Mouse (Mus musculus): ENCODE measurements around the gene Nhlrc4. TPM values are rescaled to one million over a fixed set of nuclear protein-coding genes. Genes with fewer than 3 reads are reported as not detected.

The Nhlrc4 gene
- polyA plus RNA-seq, 1 experiment from 2014 or later = 0.72 TPM

- Histone ChIP-seq H3K27me3 (no peaks in the 10 kb centered on the region), H3K27ac (no peak overlapping the region), H3K36me3 (replicated peaks) (peaks cover 3% of the 10 kb centered on the region; the same call in 1 of the 2 replicates), H3K4me3 (replicated peaks) (no peak overlapping the region), H3K9ac (no peak overlapping the region), H3K4me2 (no peak overlapping the region), H3K4me1 (no peaks in the 10 kb centered on the region), H3K9me3 (no peaks in the 10 kb centered on the region)
- WGBS = 89% methylated on average over 4 of the region's 4 CpGs
- ATAC-seq (ENCODE audit: low FRiP score) = no peak
Observed at GRCm38 (mm10) chr17:25970954-25971707, 26.4 kb upstream of the Nhlrc4 start.

- no peaks in the 10 kb centered on the region for H3K9me3 ChIP-seq
- no peak overlapping the region for H3K9ac ChIP-seq
- 95% methylated on average over 9 of the region's 9 CpGs for WGBS
- no peak for ATAC-seq (ENCODE audit: low FRiP score)
- H3K4me3 ChIP-seq (replicated peaks) = no peak overlapping the region
- no peaks in the 10 kb centered on the region for H3K4me1 ChIP-seq
- H3K36me3 ChIP-seq (replicated peaks) = peaks cover 3% of the 10 kb centered on the region; the same call in 1 of the 2 replicates
- no peaks in the 10 kb centered on the region for H3K27me3 ChIP-seq
- H3K27ac ChIP-seq = no peak overlapping the region
- H3K4me2 ChIP-seq = no peak overlapping the region
Observed at GRCm38 (mm10) chr17:25970448-25970847, 25.7 kb upstream of the Nhlrc4 start.

GRCm38 (mm10) chr17:25968176-25968575, 23.4 kb upstream of the Nhlrc4 start:
- ATAC-seq (ENCODE audit: low FRiP score) = no peak
- H3K9ac ChIP-seq = no peak overlapping the region
- no peak overlapping the region for H3K27ac ChIP-seq
- peaks cover 18% of the 10 kb centered on the region for H3K36me3 ChIP-seq (replicated peaks)
- H3K4me2 ChIP-seq = no peak overlapping the region
- no peaks in the 10 kb centered on the region for H3K27me3 ChIP-seq
- H3K4me3 ChIP-seq (replicated peaks) = no peak overlapping the region
- WGBS = 84% methylated on average over 1 of the region's 1 CpGs
- no peaks in the 10 kb centered on the region for H3K9me3 ChIP-seq
- H3K4me1 ChIP-seq = no peaks in the 10 kb centered on the region

- Histone ChIP-seq H3K4me2 (no peak overlapping the region), H3K36me3 (replicated peaks) (peaks cover 24% of the 10 kb centered on the region), H3K27ac (no peak overlapping the region), H3K4me3 (replicated peaks) (no peak overlapping the region), H3K9me3 (no peaks in the 10 kb centered on the region), H3K4me1 (no peaks in the 10 kb centered on the region), H3K9ac (no peak overlapping the region), H3K27me3 (no peaks in the 10 kb centered on the region)
- no peak for ATAC-seq (ENCODE audit: low FRiP score)
- 85% methylated on average over 3 of the region's 3 CpGs for WGBS
Observed at GRCm38 (mm10) chr17:25967652-25968051, 22.9 kb upstream of the Nhlrc4 start.

GRCm38 (mm10) chr17:25964271-25964670, 19.5 kb upstream of the Nhlrc4 start:
- no peak for ATAC-seq (ENCODE audit: low FRiP score)
- 91% methylated on average over 7 of the region's 7 CpGs for WGBS
- no peaks in the 10 kb centered on the region for H3K9me3 ChIP-seq
- H3K27me3 ChIP-seq = no peaks in the 10 kb centered on the region
- no peak overlapping the region for H3K9ac ChIP-seq
- H3K27ac ChIP-seq = no peak overlapping the region
- H3K4me2 ChIP-seq = no peak overlapping the region
- peaks cover 50% of the 10 kb centered on the region for H3K36me3 ChIP-seq (replicated peaks)
- no peak overlapping the region for H3K4me3 ChIP-seq (replicated peaks)
- no peaks in the 10 kb centered on the region for H3K4me1 ChIP-seq

- Histone ChIP-seq H3K9me3 (no peaks in the 10 kb centered on the region), H3K27me3 (no peaks in the 10 kb centered on the region), H3K4me3 (replicated peaks) (no peak overlapping the region), H3K4me2 (no peak overlapping the region), H3K36me3 (replicated peaks) (peaks cover 62% of the 10 kb centered on the region), H3K9ac (no peak overlapping the region), H3K4me1 (no peaks in the 10 kb centered on the region), H3K27ac (no peak overlapping the region)
- WGBS = 90% methylated on average over 7 of the region's 7 CpGs
- no peak for ATAC-seq (ENCODE audit: low FRiP score)
Observed at GRCm38 (mm10) chr17:25962413-25962905, 17.7 kb upstream of the Nhlrc4 start.

- Histone ChIP-seq H3K27me3 (no peaks in the 10 kb centered on the region), H3K4me3 (replicated peaks) (no peak overlapping the region), H3K4me1 (no peaks in the 10 kb centered on the region), H3K9me3 (no peaks in the 10 kb centered on the region), H3K36me3 (replicated peaks) (peaks cover 65% of the 10 kb centered on the region), H3K4me2 (no peak overlapping the region), H3K27ac (no peak overlapping the region), H3K9ac (no peak overlapping the region)
- ATAC-seq (ENCODE audit: low FRiP score) = no peak
- 98% methylated on average over 5 of the region's 5 CpGs for WGBS
Observed at GRCm38 (mm10) chr17:25961566-25961965, 16.8 kb upstream of the Nhlrc4 start.

- WGBS = 93% methylated on average over 23 of the region's 23 CpGs
Observed at GRCm38 (mm10) chr17:25959630-25960467, 15.1 kb upstream of the Nhlrc4 start.

GRCm38 (mm10) chr17:25958771-25959494, 14.2 kb upstream of the Nhlrc4 start:
- no peaks in the 10 kb centered on the region for H3K4me1 ChIP-seq
- H3K4me2 ChIP-seq = no peak overlapping the region
- no peak overlapping the region for H3K4me3 ChIP-seq (replicated peaks)
- 95% methylated on average over 11 of the region's 11 CpGs for WGBS
- H3K27ac ChIP-seq = no peak overlapping the region
- no peak for ATAC-seq (ENCODE audit: low FRiP score)
- no peak overlapping the region for H3K9ac ChIP-seq
- H3K36me3 ChIP-seq (replicated peaks) = peaks cover 54% of the 10 kb centered on the region
- no peaks in the 10 kb centered on the region for H3K9me3 ChIP-seq
- no peaks in the 10 kb centered on the region for H3K27me3 ChIP-seq

More at GRCm38 (mm10) chr17:25959630-25960467, 15.1 kb upstream of the Nhlrc4 start:
- no peaks in the 10 kb centered on the region for H3K27me3 ChIP-seq
- H3K4me3 ChIP-seq (replicated peaks) = no peak overlapping the region
- no peaks in the 10 kb centered on the region for H3K4me1 ChIP-seq
- H3K9ac ChIP-seq = no peak overlapping the region
- H3K27ac ChIP-seq = no peak overlapping the region
- no peaks in the 10 kb centered on the region for H3K9me3 ChIP-seq
- H3K36me3 ChIP-seq (replicated peaks) = peaks cover 62% of the 10 kb centered on the region
- H3K4me2 ChIP-seq = no peak overlapping the region
- ATAC-seq (ENCODE audit: low FRiP score) = no peak

GRCm38 (mm10) chr17:25957586-25958051, 12.9 kb upstream of the Nhlrc4 start:
- WGBS = 84% methylated on average over 14 of the region's 14 CpGs
- H3K4me3 ChIP-seq (replicated peaks) = no peak overlapping the region
- H3K27ac ChIP-seq = no peak overlapping the region
- no peak for ATAC-seq (ENCODE audit: low FRiP score)
- peaks cover 11% of the 10 kb centered on the region for H3K27me3 ChIP-seq
- H3K4me1 ChIP-seq = no peaks in the 10 kb centered on the region
- H3K4me2 ChIP-seq = no peak overlapping the region
- no peaks in the 10 kb centered on the region for H3K9me3 ChIP-seq
- H3K9ac ChIP-seq = no peak overlapping the region
- peaks cover 41% of the 10 kb centered on the region for H3K36me3 ChIP-seq (replicated peaks)

GRCm38 (mm10) chr17:25956631-25957030, 11.9 kb upstream of the Nhlrc4 start:
- Histone ChIP-seq H3K9me3 (no peaks in the 10 kb centered on the region), H3K9ac (no peak overlapping the region), H3K4me3 (replicated peaks) (no peak overlapping the region), H3K27me3 (peaks cover 21% of the 10 kb centered on the region), H3K27ac (no peak overlapping the region), H3K36me3 (replicated peaks) (peaks cover 37% of the 10 kb centered on the region), H3K4me1 (peaks cover 5% of the 10 kb centered on the region), H3K4me2 (no peak overlapping the region)
- 87% methylated on average over 7 of the region's 7 CpGs for WGBS
- no peak for ATAC-seq (ENCODE audit: low FRiP score)

GRCm38 (mm10) chr17:25956201-25956600, 11.4 kb upstream of the Nhlrc4 start:
- no peak for ATAC-seq (ENCODE audit: low FRiP score)
- H3K9ac ChIP-seq = no peak overlapping the region
- no peak overlapping the region for H3K4me3 ChIP-seq (replicated peaks)
- H3K27me3 ChIP-seq = peaks cover 26% of the 10 kb centered on the region
- peaks cover 34% of the 10 kb centered on the region for H3K36me3 ChIP-seq (replicated peaks)
- peaks cover 9% of the 10 kb centered on the region for H3K4me1 ChIP-seq
- no peak overlapping the region for H3K4me2 ChIP-seq
- H3K9me3 ChIP-seq = no peaks in the 10 kb centered on the region
- WGBS = 82% methylated on average over 7 of the region's 7 CpGs
- H3K27ac ChIP-seq = no peak overlapping the region

All from forebrain, embryonic 12.5 days (tissue).